Comparison of ENCODE assay signal across 40 mouse cellular contexts in genomic region chr6:142194245-142194644, GRCm38 (mm10). TPM values are rescaled to one million over a fixed set of nuclear protein-coding genes. Genes with fewer than 3 reads are reported as not detected.
"Had no signal": no experiment of that assay in that cellular context is flagged by ENCODE, and none has a peak within 500 bp of the region (broad histone marks: within the 10 kb centered on the region; RNA-seq: fewer than 3 reads in every experiment).

No protein-coding gene starts in this region.

- H3K27me3 ChIP-seq: heart, embryonic 12.5 days; heart, embryonic 13.5 days; heart, embryonic 15.5 days; hindbrain, embryonic 12.5 days; hindbrain, embryonic 13.5 days; hindbrain, embryonic 15.5 days; intestine, embryonic 15.5 days; kidney, embryonic 15.5 days had no signal

- H3K36me3 ChIP-seq: heart, embryonic 12.5 days; heart, embryonic 13.5 days; heart, embryonic 15.5 days; hindbrain, embryonic 10.5 days; hindbrain, embryonic 12.5 days; hindbrain, embryonic 13.5 days; hindbrain, embryonic 15.5 days; intestine, embryonic 15.5 days; kidney, embryonic 15.5 days had no signal

- H3K9ac ChIP-seq: heart, embryonic 12.5 days; heart, embryonic 13.5 days; heart, embryonic 15.5 days; hindbrain, embryonic 12.5 days; hindbrain, embryonic 13.5 days; hindbrain, embryonic 14.5 days; hindbrain, embryonic 15.5 days; intestine, embryonic 15.5 days; kidney, embryonic 15.5 days had no signal

- H3K4me1 ChIP-seq: heart, embryonic 12.5 days; heart, embryonic 13.5 days; heart, embryonic 15.5 days; hindbrain, embryonic 10.5 days; hindbrain, embryonic 12.5 days; hindbrain, embryonic 13.5 days; hindbrain, embryonic 15.5 days; intestine, embryonic 15.5 days; kidney, embryonic 15.5 days had no signal

- H3K27ac ChIP-seq: heart, embryonic 13.5 days; heart, embryonic 15.5 days; hindbrain, embryonic 10.5 days; hindbrain, embryonic 12.5 days; hindbrain, embryonic 13.5 days; hindbrain, embryonic 14.5 days; hindbrain, embryonic 15.5 days; hindbrain, postnatal 0 days; intestine, embryonic 15.5 days; kidney, embryonic 15.5 days; kidney, postnatal 0 days; layer of hippocampus, adult 2 months; left cerebral cortex, adult 2 months had no signal

- DNase-seq: heart, postnatal 10 days; heart, postnatal 14 days; heart, postnatal 36 days; kidney, adult 11 months; kidney, adult 18-20 months; kidney, adult 2 months; kidney, adult 8-10 months; kidney, adult 9 months; kidney, postnatal 10 days; kidney, postnatal 14 days; kidney, postnatal 25 days; kidney, postnatal 36 days; kidney, postnatal 4 days; layer of hippocampus, adult 9-11 months; layer of hippocampus, postnatal 36 days had no signal

- H3K4me3 ChIP-seq: heart, embryonic 12.5 days; heart, embryonic 13.5 days; heart, embryonic 15.5 days; hindbrain, embryonic 10.5 days; hindbrain, embryonic 12.5 days; hindbrain, embryonic 13.5 days; hindbrain, embryonic 15.5 days; intestine, embryonic 15.5 days; kidney, embryonic 15.5 days; layer of hippocampus, adult 2 months; left cerebral cortex, adult 2 months had no signal

- H3K9me3 ChIP-seq: heart, embryonic 13.5 days; heart, embryonic 15.5 days; hindbrain, embryonic 10.5 days; hindbrain, embryonic 12.5 days; hindbrain, embryonic 13.5 days; hindbrain, embryonic 15.5 days; intestine, embryonic 15.5 days; kidney, embryonic 15.5 days had no signal

- H3K4me2 ChIP-seq: heart, embryonic 11.5 days; heart, embryonic 12.5 days; heart, embryonic 13.5 days; heart, embryonic 15.5 days; hindbrain, embryonic 12.5 days; hindbrain, embryonic 13.5 days; hindbrain, embryonic 14.5 days; hindbrain, embryonic 15.5 days; intestine, embryonic 15.5 days; kidney, embryonic 15.5 days had no signal

- ATAC-seq: hindbrain, embryonic 16.5 days; hindbrain, postnatal 0 days; inflammation-experienced regulatory T-cells, adult 6 months; intestine, embryonic 15.5 days; intestine, embryonic 16.5 days; intestine, postnatal 0 days had no signal

RNA-seq across cellular contexts. Expression of gene Slco1a6, which starts 14.1 kb away (rescaled TPM):
- total RNA-seq: heart, postnatal 36 days; hematopoietic stem cell, adult 5-6 weeks; hindbrain, postnatal 0 days; layer of hippocampus, adult 18-20 months; layer of hippocampus, adult 2 months had no signal
- polyA plus RNA-seq: heart, embryonic 11.5 days; heart, embryonic 13.5 days; heart, embryonic 14.5 days; heart, postnatal 0 days; hindbrain, postnatal 0 days; intestine, embryonic 14.5 days; intestine, embryonic 15.5 days; intestine, embryonic 16.5 days; intestine, postnatal 0 days; large intestine, adult 2 months had no signal
